Comparison of ENCODE assay signal across 8 mouse cellular contexts in the genomic region with DNA sequence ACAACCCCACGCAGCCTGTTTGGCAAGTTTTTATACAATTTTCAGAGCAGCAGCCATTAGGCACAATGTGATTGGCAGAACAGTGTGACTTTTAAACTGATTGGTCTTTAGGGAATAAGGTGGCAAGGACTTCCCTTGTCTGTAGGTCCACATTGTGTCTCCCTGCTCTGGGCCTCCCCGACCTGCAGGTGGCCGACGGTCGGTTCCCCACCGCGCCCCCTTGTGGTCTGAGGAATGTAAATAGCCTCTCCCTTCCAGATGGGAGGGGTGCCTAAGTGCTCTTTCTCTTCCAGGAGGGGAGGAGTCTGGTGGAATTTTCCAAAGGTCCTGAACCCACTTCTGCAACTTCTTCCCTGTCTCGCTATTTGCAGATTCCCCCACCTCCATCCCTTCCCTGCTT. TPM values are rescaled to one million over a fixed set of nuclear protein-coding genes. Genes with fewer than 3 reads are reported as not detected.
DNase-seq lines count a peak whose midpoint lies in the region; ATAC-seq lines count a peak whose summit lies in the region.
"Not testable (repeated sequence)": the region's sequence is repeated elsewhere in the genome, so short reads cannot be mapped to it uniquely, and the experiment has no call there.

No protein-coding gene starts in this region.

- not testable (repeated sequence) for H3K27ac ChIP-seq in intestine, embryonic 16.5 days (ENCODE audit: low read length)

- H3K9me3 ChIP-seq in intestine, embryonic 16.5 days (ENCODE audit: control insufficient read depth, low read length), result not testable (repeated sequence)

- 6% methylated on average over 8 of the region's 8 CpGs for WGBS in intestine, embryonic 16.5 days

- not testable (repeated sequence) for H3K27me3 ChIP-seq in intestine, embryonic 16.5 days (replicated peaks; ENCODE audit: control insufficient read depth, insufficient read depth, low read length)

- intact Hi-C loops in left cerebral cortex, postnatal 25 days (cut with DNase I), result not testable (repeated sequence)

- H3K36me3 ChIP-seq in intestine, embryonic 16.5 days (ENCODE audit: control insufficient read depth, insufficient read depth, low read length), result not testable (repeated sequence)

- H3K4me2 ChIP-seq in intestine, embryonic 16.5 days (ENCODE audit: low read depth, low read length), result not testable (repeated sequence)

- H3K4me3 ChIP-seq in intestine, embryonic 16.5 days (ENCODE audit: low read length), result not testable (repeated sequence)

- peak; percentile 29 for ATAC-seq in intestine, embryonic 16.5 days

- not testable (repeated sequence) for H3K9ac ChIP-seq in intestine, embryonic 16.5 days (ENCODE audit: low read depth, low read length)

- H3K4me1 ChIP-seq in intestine, embryonic 16.5 days (ENCODE audit: control insufficient read depth, insufficient read depth, low read length), result not testable (repeated sequence)

- peak; percentile 53 for DNase-seq in WW6 (ENCODE audit: low read depth, low spot score)
- peak; percentile 64 to 84 for DNase-seq in cerebellum, postnatal 25 days
- peak; percentile 89 for DNase-seq in gastrocnemius, postnatal 10 days
- DNase-seq in left cerebral cortex, postnatal 25 days (ENCODE audit: low spot score in 2 of 2), result peak; percentile 58 to 63
- DNase-seq in mesoderm, embryonic 11.5 days (ENCODE audit: low read depth, low spot score), result peak; percentile 79
- DNase-seq in spleen, adult 12 weeks (ENCODE audit: low spot score), result peak; percentile 23
- peak; percentile 80 for DNase-seq in urinary bladder, postnatal 25 days (ENCODE audit: low spot score)

RNA-seq across cellular contexts. Expression of a gene that starts 52.5 kb away (rescaled TPM):
- total RNA-seq in gastrocnemius, postnatal 10 days (2021), result 10 to 100 TPM; 12.3 to 12.7 TPM
- polyA plus RNA-seq in intestine, embryonic 16.5 days (2015; fragmentation: Nextera tagmentation; extraction: Ambion mirVana), result 69.1 and 81.3 TPM in 2 replicates
- total RNA-seq in left cerebral cortex, postnatal 25 days (2021), result 10 to 100 TPM; 11.6 to 13.2 TPM

RNA-seq across cellular contexts. Expression of a gene that starts 59.3 kb away (rescaled TPM):
- total RNA-seq in gastrocnemius, postnatal 10 days (2021), result 1 to 10 TPM; 5.0 to 6.7 TPM
- 8.1 and 8.2 TPM in 2 replicates for polyA plus RNA-seq in intestine, embryonic 16.5 days (2015; fragmentation: Nextera tagmentation; extraction: Ambion mirVana)
- total RNA-seq in left cerebral cortex, postnatal 25 days (2021), result 10 to 100 TPM; 57.8 to 60.6 TPM

Comparison
In these comparisons a context has a peak if more than half of its experiments do, and no peak if none do; other contexts are left out.
1. DNase-seq: peak in every context shown above with its lines; median percentile 89 in gastrocnemius, postnatal 10 days; 80 in urinary bladder, postnatal 25 days; 79 in mesoderm, embryonic 11.5 days; 74 in cerebellum, postnatal 25 days; 60 in left cerebral cortex, postnatal 25 days; 53 in WW6; 23 in spleen, adult 12 weeks.
2. RNA of a gene that starts 59.3 kb away (total RNA-seq): 57.8 to 60.6 TPM in left cerebral cortex, postnatal 25 days; 5.0 to 6.7 TPM in gastrocnemius, postnatal 10 days; every median in the first group is over 4 times any median in the second.